Mouse (Mus musculus) kidney, adult 2 months (tissue): ENCODE data around the gene Chuk. TPM values are rescaled to one million over a fixed set of nuclear protein-coding genes. Genes with fewer than 3 reads are reported as not detected.

Experiments used
- DNase-seq: peaks from one replicate; pipeline ENCODE4 v3.0.0; 2021
- H3K27ac ChIP-seq: fragments of 200-500 bp; 2 replicates; pipeline ENCODE4 v1.5.1; 2012; ENCODE audit warnings: low read depth, low read length, control low read depth, inconsistent platforms; ENCODE audit not compliant: insufficient read depth
- H3K27me3 ChIP-seq: fragments of 200-500 bp; replicated peaks from 2 replicates; pipeline ENCODE4 v1.6.1; 2012; ENCODE audit warnings: mild to moderate bottlenecking, moderate library complexity, low read length, inconsistent platforms; ENCODE audit not compliant: control insufficient read depth, insufficient read depth
- H3K36me3 ChIP-seq: fragments of 200-500 bp; 2 replicates; pipeline ENCODE4 v1.6.1; 2012; ENCODE audit warnings: mild to moderate bottlenecking, moderate library complexity, low read length, inconsistent platforms; ENCODE audit not compliant: control insufficient read depth, insufficient read depth
- H3K4me1 ChIP-seq: fragments of 200-500 bp; 2 replicates; pipeline ENCODE4 v1.6.1; 2011; ENCODE audit warnings: low read length; ENCODE audit not compliant: control insufficient read depth, insufficient read depth
- H3K4me3 ChIP-seq: fragments of 200-500 bp; 2 replicates; pipeline ENCODE4 v1.5.1; 2011; ENCODE audit warnings: mild to moderate bottlenecking, low read depth, low read length, control low read depth; ENCODE audit not compliant: insufficient read depth
- CTCF ChIP-seq: fragments of 200-500 bp; conservative IDR thresholded peaks from 2 replicates; pipeline ENCODE4 v1.5.1; 2011; ENCODE audit warnings: low read depth, mild to moderate bottlenecking, control low read depth, low read length, moderate library complexity, mixed read lengths; ENCODE audit not compliant: insufficient read depth, insufficient read length
- POLR2A ChIP-seq: fragments of 200-500 bp; IDR thresholded peaks from one replicate; pipeline ENCODE4 v1.6.1; 2011; ENCODE audit warnings: low read depth, low read length, control low read depth
- WGBS: fragments of 180-500 bp; shearing (Covaris S2); methylation state at CpG from one replicate; pipeline ENCODE4 v1.1.7; 2018; 5-methylcytosine and 5-hydroxymethylcytosine counted together
- polyA plus RNA-seq: library from polyadenylated mRNA; depleted of rRNA; stranded (reverse); fragments of >200 nt; gene quantifications from 2 replicates; pipeline ENCODE4 v1.2.3, GENCODE M21; 2012; rRNA removed

Chuk gene
- polyA plus RNA-seq: 28.9 and 34.4 TPM in 2 replicates

DNA sequence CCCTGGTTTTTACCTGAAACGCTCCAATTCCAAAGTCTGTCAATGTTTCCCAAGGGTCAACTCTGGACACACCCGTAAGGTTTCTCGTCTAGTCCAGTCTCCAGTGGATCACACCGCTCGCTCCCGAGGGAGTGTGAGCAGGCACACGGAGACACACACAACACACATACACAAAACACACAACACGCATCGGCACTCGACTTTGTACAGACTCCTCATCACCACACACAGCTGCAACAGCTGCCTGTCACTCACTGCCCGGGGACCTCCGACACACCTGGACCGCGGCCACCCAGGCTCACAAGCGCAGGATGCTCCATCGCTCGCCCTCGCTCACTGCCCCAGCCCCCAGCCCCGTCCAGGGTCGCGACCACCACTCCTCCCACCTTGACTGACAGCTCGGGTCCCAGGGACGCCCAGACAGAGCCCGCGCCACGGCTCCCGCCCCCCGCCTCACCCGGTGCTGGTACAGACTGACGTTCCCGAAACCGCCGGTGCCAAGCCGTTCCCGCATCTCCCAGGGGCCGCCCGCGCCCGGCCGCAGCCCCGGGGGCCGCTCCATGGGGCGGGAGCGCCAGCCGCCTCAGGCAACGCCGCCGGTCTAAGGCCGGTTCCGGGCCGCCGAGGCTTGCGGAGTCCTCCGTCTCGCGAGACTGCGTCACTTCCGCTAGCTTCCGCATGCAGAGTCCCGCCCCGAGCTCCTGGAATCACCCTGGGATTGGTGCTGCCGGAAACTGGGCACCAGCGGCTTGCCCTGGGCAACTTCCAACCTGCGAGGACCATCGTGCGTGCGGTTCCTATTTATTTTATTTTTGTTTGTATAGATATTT lies at the start of gene Chuk:
Gene Chuk (minus strand): TSS at position 650 of the 830 bp plus-strand sequence.
- Histone ChIP-seq H3K36me3 (no peaks in the 10 kb centered on the region; the same call in 1 of the 2 replicates), H3K4me3 (peak within 1 kb of the TSS; percentile 70), H3K27me3 (no peaks in the 10 kb centered on the region), H3K27ac (peak within 1 kb of the TSS; percentile 61), H3K4me1 (peaks cover 35% of the 10 kb centered on the region; the same call in 1 of the 2 replicates)
- TF ChIP-seq POLR2A (peak; percentile 48), CTCF (no peak)
- under 1% methylated on average over 67 of the region's 67 CpGs for WGBS
- peak; percentile 98 for DNase-seq

DNA sequence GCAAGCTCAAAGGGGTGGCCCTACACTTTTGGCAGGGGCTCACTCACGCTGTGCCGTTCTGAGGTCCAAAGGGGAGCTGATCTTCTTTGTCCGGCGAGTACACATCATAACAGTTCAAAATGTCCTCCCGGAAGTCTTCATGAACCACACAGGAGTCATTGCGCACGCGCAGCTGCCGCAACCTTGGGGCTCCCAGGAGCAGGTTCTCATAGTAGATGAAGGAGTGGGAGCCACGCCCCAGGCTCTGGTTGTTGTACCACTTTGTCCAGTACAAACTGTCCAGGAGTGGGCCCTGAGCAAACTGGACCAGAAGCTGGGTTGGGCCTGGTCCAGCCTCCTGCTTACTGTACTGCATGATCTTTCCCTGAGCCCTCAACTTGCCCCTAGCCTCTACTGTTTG lies 49.7 kb upstream of the Chuk start:
- no peaks in the 10 kb centered on the region for H3K4me1 ChIP-seq
- H3K36me3 ChIP-seq: no peaks in the 10 kb centered on the region
- H3K4me3 ChIP-seq: no peak overlapping the region
- DNase-seq: no peak
- no peak overlapping the region for H3K27ac ChIP-seq
- WGBS: 94% methylated on average over 10 of the region's 10 CpGs
- no peaks in the 10 kb centered on the region for H3K27me3 ChIP-seq
- TF ChIP-seq POLR2A (no peak), CTCF (no peak)

DNA sequence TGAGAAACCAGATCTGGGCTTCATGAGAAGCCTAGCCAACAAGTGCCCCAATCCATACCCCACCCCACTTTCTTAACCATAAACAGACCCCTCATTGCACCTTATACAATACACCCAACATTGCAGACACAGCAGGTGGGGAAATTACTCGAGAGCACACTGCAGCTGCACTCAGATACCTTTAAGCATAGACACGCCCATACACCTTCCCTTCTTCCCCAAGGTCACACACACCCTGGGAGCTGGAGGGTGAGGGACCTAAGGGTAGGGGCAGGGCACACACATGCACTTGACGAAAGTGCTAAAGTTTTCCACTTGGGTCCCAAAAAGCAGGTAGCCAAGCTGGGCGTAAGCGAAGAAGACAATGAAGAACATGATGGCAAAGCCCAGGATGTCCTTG lies 46.5 kb upstream of the Chuk start:
- TF ChIP-seq CTCF (no peak), POLR2A (no peak)
- H3K27ac ChIP-seq: no peak overlapping the region
- H3K4me3 ChIP-seq: no peak overlapping the region
- H3K27me3 ChIP-seq: no peaks in the 10 kb centered on the region
- H3K36me3 ChIP-seq: no peaks in the 10 kb centered on the region
- H3K4me1 ChIP-seq: no peaks in the 10 kb centered on the region
- 77% methylated on average over 5 of the region's 5 CpGs for WGBS
- no peak for DNase-seq

DNA sequence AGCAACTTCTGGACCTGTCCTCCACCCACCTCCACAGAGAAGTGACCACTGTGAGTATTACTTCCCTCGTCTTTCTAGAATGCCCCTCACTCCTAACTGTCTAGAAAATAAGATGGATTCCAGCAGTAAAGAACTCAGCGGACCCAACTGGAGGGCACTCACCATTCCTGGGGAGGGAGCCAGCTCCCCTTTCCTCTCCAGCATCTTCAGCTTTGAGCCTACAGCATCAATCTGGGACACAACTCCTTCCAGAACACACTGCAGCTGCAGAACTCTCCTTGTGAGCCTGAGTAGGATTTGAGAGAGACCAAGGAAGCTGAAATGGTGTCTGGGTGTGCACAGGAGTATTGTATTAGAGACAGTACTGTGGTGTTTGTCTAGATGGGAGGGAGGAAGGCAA lies 41.7 kb upstream of the Chuk start:
- H3K36me3 ChIP-seq: no peaks in the 10 kb centered on the region
- no peak for DNase-seq
- H3K4me1 ChIP-seq: no peaks in the 10 kb centered on the region; the same call in 1 of the 2 replicates
- WGBS: 71% methylated on average over 2 of the region's 2 CpGs
- no peaks in the 10 kb centered on the region for H3K27me3 ChIP-seq
- TF ChIP-seq POLR2A (no peak), CTCF (no peak)
- no peak overlapping the region for H3K27ac ChIP-seq
- H3K4me3 ChIP-seq: no peak overlapping the region

DNA sequence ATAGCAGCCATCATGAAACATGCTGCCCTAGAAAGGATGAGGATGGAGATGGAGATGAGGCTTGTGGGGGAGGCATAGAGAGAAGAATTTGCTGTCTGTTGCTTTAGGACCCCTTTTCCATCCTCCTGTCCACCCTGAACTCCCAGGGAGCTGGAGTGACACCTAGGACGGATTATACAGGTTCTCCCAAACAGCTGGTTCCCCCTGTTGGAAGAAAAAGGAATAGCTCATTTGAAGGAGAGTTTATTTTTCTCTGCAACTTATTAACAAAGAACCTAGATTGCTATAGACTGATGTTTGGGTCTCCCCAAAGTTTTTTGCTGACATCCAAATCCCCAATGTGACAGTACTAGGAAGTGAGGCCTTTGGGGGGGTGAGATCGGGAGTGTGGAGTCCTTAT lies 41.1 kb upstream of the Chuk start:
- peak; percentile 5 for DNase-seq
- 23% methylated on average over 2 of the region's 2 CpGs for WGBS
- no peak overlapping the region for H3K27ac ChIP-seq
- no peaks in the 10 kb centered on the region for H3K36me3 ChIP-seq
- H3K4me1 ChIP-seq: no peaks in the 10 kb centered on the region; the same call in 1 of the 2 replicates
- H3K27me3 ChIP-seq: no peaks in the 10 kb centered on the region
- no peak overlapping the region for H3K4me3 ChIP-seq
- TF ChIP-seq CTCF: 0 out of 2 replicates have a peak, but pooled peaks have one; percentile 22
- no peak for TF ChIP-seq POLR2A

DNA sequence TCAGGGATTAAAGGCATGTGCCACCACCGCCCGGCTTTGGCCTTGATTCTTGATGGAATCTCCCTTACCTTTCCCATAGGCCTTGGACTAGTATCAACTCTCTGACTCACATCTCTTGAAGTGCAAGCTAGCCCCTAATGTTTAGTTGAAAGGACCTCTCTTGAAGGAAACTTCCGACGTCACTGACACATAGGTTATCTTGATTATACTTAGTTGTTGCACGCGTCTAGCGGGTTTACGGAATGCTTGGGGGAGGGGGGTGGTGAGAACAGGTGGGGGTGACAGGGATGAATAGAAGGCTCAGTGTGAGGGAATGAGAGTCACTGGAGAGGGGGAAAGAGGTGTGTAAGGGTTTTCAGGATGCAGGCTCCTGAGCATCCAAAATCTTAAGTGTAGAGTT lies 39.7 kb upstream of the Chuk start:
- no peak for DNase-seq
- H3K36me3 ChIP-seq: peaks cover 1% of the 10 kb centered on the region
- no peak for TF ChIP-seq CTCF
- no peak for TF ChIP-seq POLR2A
- H3K27me3 ChIP-seq: no peaks in the 10 kb centered on the region
- 98% methylated on average over 8 of the region's 8 CpGs for WGBS
- no peak overlapping the region for H3K27ac ChIP-seq
- no peak overlapping the region for H3K4me3 ChIP-seq
- no peaks in the 10 kb centered on the region; the same call in 1 of the 2 replicates for H3K4me1 ChIP-seq

DNA sequence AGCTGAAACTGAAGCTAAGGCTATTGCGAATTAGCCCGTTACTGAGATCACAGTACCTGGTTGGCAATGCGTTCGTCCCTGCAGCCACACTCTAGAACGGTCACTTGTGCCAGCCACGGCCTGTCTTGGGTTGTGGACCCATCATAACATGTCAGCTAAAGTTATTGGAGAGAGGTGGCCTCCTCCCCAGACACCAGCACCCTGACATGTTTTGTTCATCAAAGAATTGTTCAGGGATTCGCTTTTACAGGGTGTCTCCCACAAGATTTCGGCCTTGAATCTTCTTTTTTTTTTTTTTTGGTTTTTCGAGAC lies 39.2 kb upstream of the Chuk start:
- Histone ChIP-seq H3K27ac (no peak overlapping the region), H3K4me3 (peak overlapping the region; percentile 93), H3K27me3 (no peaks in the 10 kb centered on the region), H3K36me3 (peaks cover 3% of the 10 kb centered on the region), H3K4me1 (no peaks in the 10 kb centered on the region; the same call in 1 of the 2 replicates)
- TF ChIP-seq POLR2A (no peak), CTCF (no peak)
- no peak for DNase-seq
- WGBS: 56% methylated on average over 9 of the region's 9 CpGs
